Mouse (Mus musculus): Measurements from ENCODE around the gene Zfp36.

Zfp36 gene

GRCm38 (mm10) chr7:28380237-28381016, at the start of gene Zfp36:
Gene Zfp36, minus strand, starts transcription at chr7:28380253.
- Histone ChIP-seq H3K27me3 (ENCODE audit: control insufficient read depth, insufficient read depth, low read length, poor library complexity, severe bottlenecking) (no peaks in the 10 kb centered on the region), H3K36me3 (ENCODE audit: control insufficient read depth, insufficient read depth, low read length, poor library complexity, severe bottlenecking) (peaks cover 19% of the 10 kb centered on the region)
- peak; percentile 71 for DNase-seq (ENCODE audit: low read depth, low spot score)

GRCm38 (mm10) chr7:28427738-28428137, 47.7 kb upstream of the Zfp36 start:
- peaks cover 7% of the 10 kb centered on the region; the same call in 1 of the 2 replicates for H3K36me3 ChIP-seq (ENCODE audit: control insufficient read depth, insufficient read depth, low read length, poor library complexity, severe bottlenecking)
- no peaks in the 10 kb centered on the region for H3K27me3 ChIP-seq (ENCODE audit: control insufficient read depth, insufficient read depth, low read length, poor library complexity, severe bottlenecking)
- DNase-seq (ENCODE audit: low read depth, low spot score), result no peak

DNA sequence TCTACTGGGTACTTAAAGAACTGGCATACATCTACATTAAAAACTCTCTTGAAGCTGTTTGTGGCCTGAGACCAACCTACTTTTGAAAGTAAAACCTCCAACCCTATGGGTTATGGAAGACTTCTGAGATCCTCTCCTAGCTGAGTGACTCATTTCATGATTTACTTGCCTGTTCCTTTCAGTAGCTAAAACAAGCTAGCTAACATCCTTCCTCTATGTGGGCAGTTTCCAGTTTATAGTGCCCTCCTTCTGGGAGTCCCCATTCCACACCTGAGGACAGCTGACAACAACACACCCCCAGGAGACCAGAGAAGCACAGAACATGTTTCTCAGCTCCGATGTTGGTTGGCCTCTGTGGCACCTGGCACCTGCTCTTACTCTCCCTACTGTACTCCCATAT, 43.0 kb upstream of the Zfp36 start:
- H3K36me3 ChIP-seq (ENCODE audit: control insufficient read depth, insufficient read depth, low read length, poor library complexity, severe bottlenecking), result peaks cover 19% of the 10 kb centered on the region; the same call in 1 of the 2 replicates
- DNase-seq (ENCODE audit: low read depth, low spot score), result no peak
- H3K27me3 ChIP-seq (ENCODE audit: control insufficient read depth, insufficient read depth, low read length, poor library complexity, severe bottlenecking), result no peaks in the 10 kb centered on the region

DNA sequence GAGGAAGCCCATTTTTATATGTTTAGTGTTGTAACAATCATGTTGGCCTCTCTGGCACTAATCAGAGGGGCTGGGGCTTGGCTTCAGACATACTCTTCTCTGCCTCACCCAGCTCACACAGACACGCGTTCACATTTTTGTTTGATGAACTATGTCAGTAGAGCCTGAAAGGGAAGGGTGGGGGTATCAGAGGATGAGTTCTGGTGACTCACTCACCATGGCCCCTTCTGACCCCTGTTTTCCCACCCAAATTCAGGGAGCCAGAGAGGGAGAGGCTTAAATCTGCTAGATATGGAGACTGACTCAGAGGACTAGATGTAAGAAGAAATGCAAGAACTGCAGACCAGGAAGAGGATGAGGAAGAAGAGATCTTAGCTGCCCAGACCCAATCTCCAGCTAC, 39.4 kb upstream of the Zfp36 start:
- Histone ChIP-seq H3K27me3 (ENCODE audit: control insufficient read depth, insufficient read depth, low read length, poor library complexity, severe bottlenecking) (no peaks in the 10 kb centered on the region), H3K36me3 (ENCODE audit: control insufficient read depth, insufficient read depth, low read length, poor library complexity, severe bottlenecking) (peaks cover 19% of the 10 kb centered on the region)
- no peak for DNase-seq (ENCODE audit: low read depth, low spot score)

DNA sequence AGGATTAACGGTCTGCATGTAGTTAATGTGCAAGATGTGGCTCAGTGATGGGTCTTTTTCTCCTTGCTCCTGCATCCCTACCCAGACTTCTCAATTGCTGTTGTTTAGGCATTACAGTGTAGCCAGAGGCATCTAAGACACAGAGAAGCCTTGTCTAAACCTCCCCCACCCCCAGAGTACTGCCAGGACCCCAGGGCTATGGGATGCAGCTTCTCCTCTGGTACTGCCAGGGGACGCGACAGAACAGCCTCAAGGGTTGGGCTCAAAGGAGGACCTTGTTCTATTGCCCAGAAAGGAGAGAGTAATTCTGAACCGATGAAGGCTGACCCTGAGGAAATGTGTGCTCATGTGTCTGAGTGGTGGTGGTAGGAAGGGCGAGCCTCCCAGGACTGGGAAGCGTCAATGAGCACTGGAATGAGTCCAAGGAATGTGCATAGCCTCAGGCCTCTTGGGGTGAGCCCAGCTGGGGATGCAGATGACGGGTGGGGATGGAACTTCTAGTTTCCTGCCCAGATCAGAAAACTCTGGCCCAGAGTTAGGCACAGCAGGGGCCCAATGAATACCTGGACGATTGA, 38.1 kb upstream of the Zfp36 start:
- peaks cover 18% of the 10 kb centered on the region for H3K36me3 ChIP-seq (ENCODE audit: control insufficient read depth, insufficient read depth, low read length, poor library complexity, severe bottlenecking)
- H3K27me3 ChIP-seq (ENCODE audit: control insufficient read depth, insufficient read depth, low read length, poor library complexity, severe bottlenecking), result no peaks in the 10 kb centered on the region
- DNase-seq (ENCODE audit: low read depth, low spot score), result no peak

GRCm38 (mm10) chr7:28417368-28417767, 37.3 kb upstream of the Zfp36 start:
- DNase-seq (ENCODE audit: low read depth, low spot score), result no peak
- Histone ChIP-seq H3K36me3 (ENCODE audit: control insufficient read depth, insufficient read depth, low read length, poor library complexity, severe bottlenecking) (peaks cover 13% of the 10 kb centered on the region), H3K27me3 (ENCODE audit: control insufficient read depth, insufficient read depth, low read length, poor library complexity, severe bottlenecking) (no peaks in the 10 kb centered on the region)

DNA sequence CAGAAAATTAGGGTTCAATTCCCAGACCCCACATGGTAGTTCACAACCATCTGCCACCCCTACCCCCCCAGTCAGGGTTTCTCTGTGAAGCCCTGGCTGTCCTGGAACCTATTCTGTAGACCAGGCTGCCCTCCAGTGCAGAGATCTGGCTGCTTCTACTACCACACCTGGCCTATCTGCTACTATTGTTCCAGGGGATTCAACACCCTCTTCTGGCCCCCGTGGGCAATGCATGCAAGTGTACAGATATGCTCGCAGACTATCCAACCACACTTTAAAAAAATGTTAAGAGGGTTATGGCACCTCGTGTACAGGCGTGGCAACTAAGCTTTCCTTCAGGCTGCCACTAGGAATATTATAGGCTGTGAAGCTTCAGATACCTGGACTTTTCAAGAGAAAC, 32.8 kb upstream of the Zfp36 start:
- DNase-seq (ENCODE audit: low read depth, low spot score), result peak; percentile 56

GRCm38 (mm10) chr7:28410841-28411475, 30.9 kb upstream of the Zfp36 start:
- no peak for DNase-seq (ENCODE audit: low read depth, low spot score)
- Histone ChIP-seq H3K27me3 (ENCODE audit: control insufficient read depth, insufficient read depth, low read length, poor library complexity, severe bottlenecking) (no peaks in the 10 kb centered on the region), H3K36me3 (ENCODE audit: control insufficient read depth, insufficient read depth, low read length, poor library complexity, severe bottlenecking) (peaks cover 7% of the 10 kb centered on the region)

More for the DNA sequence above, 32.8 kb upstream of the Zfp36 start:
- Histone ChIP-seq H3K27me3 (ENCODE audit: control insufficient read depth, insufficient read depth, low read length, poor library complexity, severe bottlenecking) (no peaks in the 10 kb centered on the region), H3K36me3 (ENCODE audit: control insufficient read depth, insufficient read depth, low read length, poor library complexity, severe bottlenecking) (peaks cover 3% of the 10 kb centered on the region)

- DNase-seq (ENCODE audit: low read depth, low spot score), result no peak
- peaks cover 10% of the 10 kb centered on the region for H3K36me3 ChIP-seq (ENCODE audit: control insufficient read depth, insufficient read depth, low read length, poor library complexity, severe bottlenecking)
- H3K27me3 ChIP-seq (ENCODE audit: control insufficient read depth, insufficient read depth, low read length, poor library complexity, severe bottlenecking), result no peaks in the 10 kb centered on the region
Measured at GRCm38 (mm10) chr7:28401942-28402341, 21.9 kb upstream of the Zfp36 start.

- peaks cover 16% of the 10 kb centered on the region for H3K36me3 ChIP-seq (ENCODE audit: control insufficient read depth, insufficient read depth, low read length, poor library complexity, severe bottlenecking)
- DNase-seq (ENCODE audit: low read depth, low spot score), result no peak
- no peaks in the 10 kb centered on the region for H3K27me3 ChIP-seq (ENCODE audit: control insufficient read depth, insufficient read depth, low read length, poor library complexity, severe bottlenecking)
Measured at GRCm38 (mm10) chr7:28401030-28401429, 21.0 kb upstream of the Zfp36 start.

- no peaks in the 10 kb centered on the region for H3K27me3 ChIP-seq (ENCODE audit: control insufficient read depth, insufficient read depth, low read length, poor library complexity, severe bottlenecking)
- DNase-seq (ENCODE audit: low read depth, low spot score), result no peak
- H3K36me3 ChIP-seq (ENCODE audit: control insufficient read depth, insufficient read depth, low read length, poor library complexity, severe bottlenecking), result peaks cover 20% of the 10 kb centered on the region
Measured at GRCm38 (mm10) chr7:28398696-28399340, 18.8 kb upstream of the Zfp36 start.

DNA sequence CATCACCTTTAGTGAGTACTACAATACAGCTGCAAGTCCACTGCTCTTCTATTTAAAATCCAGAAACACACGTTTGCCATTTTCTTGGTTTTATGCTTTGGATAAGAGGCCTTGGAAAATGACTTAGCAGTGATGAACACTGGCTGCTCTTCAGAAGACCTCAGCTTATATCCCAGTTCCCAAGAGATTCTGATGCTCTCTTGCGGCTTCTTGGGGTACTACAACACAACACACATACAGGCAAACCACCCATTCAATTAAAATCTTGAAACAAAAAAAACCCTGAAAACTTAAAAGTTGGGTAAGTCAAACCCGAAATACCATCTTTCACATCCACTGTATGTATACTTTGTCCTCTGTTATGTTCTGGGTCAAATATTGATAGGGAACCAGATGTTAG, 17.9 kb upstream of the Zfp36 start:
- DNase-seq (ENCODE audit: low read depth, low spot score), result peak; percentile 66
- Histone ChIP-seq H3K36me3 (ENCODE audit: control insufficient read depth, insufficient read depth, low read length, poor library complexity, severe bottlenecking) (peaks cover 18% of the 10 kb centered on the region), H3K27me3 (ENCODE audit: control insufficient read depth, insufficient read depth, low read length, poor library complexity, severe bottlenecking) (no peaks in the 10 kb centered on the region)

DNA sequence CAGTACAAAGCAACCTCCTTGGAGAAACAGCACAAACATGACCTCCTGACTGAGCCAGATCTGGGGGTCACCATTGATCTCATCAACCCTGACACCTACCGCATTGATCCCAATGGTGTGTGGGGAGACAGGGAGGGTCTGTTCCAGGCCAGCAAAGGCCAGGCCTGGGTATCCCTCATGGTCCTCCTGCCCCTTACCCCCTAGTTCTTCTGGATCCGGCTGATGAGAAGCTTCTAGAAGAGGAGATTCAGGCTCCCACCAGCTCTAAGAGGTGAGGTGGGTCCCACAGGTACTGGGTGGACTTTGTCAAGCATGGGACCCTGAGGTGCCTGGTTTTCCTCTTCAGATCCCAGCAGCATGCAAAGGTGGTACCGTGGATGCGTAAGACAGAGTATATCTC, 15.4 kb upstream of the Zfp36 start:
- Histone ChIP-seq H3K36me3 (ENCODE audit: control insufficient read depth, insufficient read depth, low read length, poor library complexity, severe bottlenecking) (peaks cover 15% of the 10 kb centered on the region), H3K27me3 (ENCODE audit: control insufficient read depth, insufficient read depth, low read length, poor library complexity, severe bottlenecking) (no peaks in the 10 kb centered on the region)
- no peak for DNase-seq (ENCODE audit: low read depth, low spot score)

DNA sequence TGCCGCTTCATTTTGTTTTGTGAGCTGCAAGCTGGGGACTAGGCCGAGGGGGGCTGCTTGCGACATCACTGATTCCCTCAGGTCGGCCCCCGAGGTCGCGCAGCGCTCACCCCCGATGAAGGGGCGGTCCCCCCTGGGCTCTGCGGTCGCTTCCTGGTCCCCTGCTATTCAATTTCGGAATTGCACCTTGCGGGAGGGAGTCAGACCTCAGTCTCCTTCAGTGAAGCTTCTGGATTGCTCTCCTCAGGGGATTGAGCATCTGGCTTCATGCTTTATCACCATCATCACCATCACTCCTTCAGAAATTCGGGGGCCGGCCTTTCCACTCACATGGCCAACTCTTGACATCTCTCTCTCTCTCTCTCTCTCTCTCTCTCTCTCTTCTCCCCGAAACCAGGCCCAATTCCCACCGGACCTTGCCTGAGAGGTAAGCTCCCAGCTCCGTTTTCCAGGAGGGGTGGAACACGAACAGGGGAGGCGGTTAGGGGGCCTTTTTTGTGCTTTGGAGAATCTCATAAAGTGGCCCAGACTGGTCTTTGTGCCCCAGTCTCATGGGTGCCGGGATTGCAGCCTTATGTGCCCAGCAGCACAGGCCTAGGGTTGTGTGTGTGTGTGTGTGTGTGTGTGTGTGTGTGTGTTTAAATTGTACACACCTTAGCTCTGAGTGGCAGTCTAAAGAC, 13.4 kb upstream of the Zfp36 start:
- no peaks in the 10 kb centered on the region for H3K27me3 ChIP-seq (ENCODE audit: control insufficient read depth, insufficient read depth, low read length, poor library complexity, severe bottlenecking)
- no peak for DNase-seq (ENCODE audit: low read depth, low spot score)
- H3K36me3 ChIP-seq (ENCODE audit: control insufficient read depth, insufficient read depth, low read length, poor library complexity, severe bottlenecking), result peaks cover 15% of the 10 kb centered on the region
